Mouse (Mus musculus): ENCODE results near the gene Gtpbp3.

DNA sequence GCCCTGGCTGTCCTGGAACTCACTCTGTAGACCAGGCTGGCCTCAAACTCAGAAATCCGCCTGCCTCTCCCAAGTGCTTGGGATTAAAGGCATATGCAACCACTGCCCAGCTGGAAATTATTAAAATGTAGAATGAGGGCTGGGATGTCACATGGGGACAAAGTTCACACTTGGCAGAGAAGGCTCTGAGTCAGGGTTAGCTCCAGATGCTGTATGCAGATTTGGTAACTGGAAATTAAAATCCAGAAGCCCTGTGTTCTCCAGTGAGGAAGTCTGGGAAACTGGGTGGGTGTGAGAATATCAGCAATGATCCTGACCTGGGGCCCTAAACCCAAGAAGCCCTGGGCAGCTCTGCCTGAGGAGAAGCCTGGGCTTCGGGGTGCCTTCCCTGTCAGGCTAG lies 21.4 kb downstream of the Gtpbp3 start:
- no peak for TF ChIP-seq CTCF (IDR thresholded peaks at IDR 0.05; ENCODE audit: low read depth)
- no peak for TF ChIP-seq EP300 (IDR thresholded peaks at IDR 0.05; ENCODE audit: low read depth)
